Mouse (Mus musculus) yolk sac, embryonic 10.5 days (tissue): ENCODE measurements at regions not wholly inside any gene's neighbourhood (a gene's known extent, or its start where the extent isn't known, plus 50 kb on each side); places are given as distances from the start of the nearest gene placed in this dataset.

Source experiments
- DNase-seq: peaks from one replicate; pipeline ENCODE4 v3.0.0-alpha.2; 2017; ENCODE audit warnings: low spot score

GRCm38 (mm10) chr3:117520461-117520860 is 54.2 kb upstream of the Plppr5 start:
- no peak for DNase-seq

GRCm38 (mm10) chr3:117508090-117508489 is 66.5 kb upstream of the Plppr5 start:
- no peak for DNase-seq

- DNase-seq = no peak
Observed at GRCm38 (mm10) chr3:117506151-117506723, 68.4 kb upstream of the Plppr5 start.

GRCm38 (mm10) chr3:117501107-117501506 is 73.5 kb upstream of the Plppr5 start:
- no peak for DNase-seq

GRCm38 (mm10) chr3:117498138-117498897 is 76.3 kb upstream of the Plppr5 start:
- no peak for DNase-seq

GRCm38 (mm10) chr3:117494118-117494517 is 80.5 kb upstream of the Plppr5 start:
- DNase-seq = peak; percentile 9

GRCm38 (mm10) chr3:117487281-117488027 is 87.2 kb upstream of the Plppr5 start:
- no peak for DNase-seq

GRCm38 (mm10) chr3:117486351-117486750 is 88.3 kb upstream of the Plppr5 start:
- DNase-seq = no peak

GRCm38 (mm10) chr3:117480131-117480530 is 94.5 kb upstream of the Plppr5 start:
- DNase-seq = no peak

GRCm38 (mm10) chr3:117459507-117459906 is 98.8 kb upstream of the Plppr4 start:
- no peak for DNase-seq

- no peak for DNase-seq
Observed at GRCm38 (mm10) chr3:117450559-117450958, 89.9 kb upstream of the Plppr4 start.

- no peak for DNase-seq
Observed at GRCm38 (mm10) chr3:117441887-117442286, 81.2 kb upstream of the Plppr4 start.

- peak; percentile 6 for DNase-seq
Observed at GRCm38 (mm10) chr3:117440294-117440693, 79.6 kb upstream of the Plppr4 start.

GRCm38 (mm10) chr3:117438473-117439114 is 77.9 kb upstream of the Plppr4 start:
- peak; percentile 57 for DNase-seq

GRCm38 (mm10) chr3:117424526-117424925 is 63.9 kb upstream of the Plppr4 start:
- DNase-seq = no peak

GRCm38 (mm10) chr3:117412896-117413747 is 52.4 kb upstream of the Plppr4 start:
- DNase-seq = no peak
